Mouse (Mus musculus) olfactory bulb, adult 2 months (tissue): Measurements from ENCODE around the gene Rnf115. TPM values are rescaled to one million over a fixed set of nuclear protein-coding genes. Genes with fewer than 3 reads are reported as not detected.
A peak's percentile ranks its signal among the peaks of the same experiment; 100 is the strongest.
"Not testable (repeated sequence)": the region's sequence is repeated elsewhere in the genome, so short reads cannot be mapped to it uniquely, and the experiment has no call there.

Source experiments
- H3K27ac ChIP-seq: fragments of 200-500 bp; 2 replicates; pipeline ENCODE4 v1.5.1; 2012; ENCODE audit warnings: low read depth, low read length; ENCODE audit not compliant: insufficient read depth
- H3K4me1 ChIP-seq: fragments of 200-500 bp; 2 replicates; pipeline ENCODE4 v1.6.1; 2012; ENCODE audit warnings: low read length; ENCODE audit not compliant: control insufficient read depth, insufficient read depth
- H3K4me3 ChIP-seq: fragments of 200-500 bp; 2 replicates; pipeline ENCODE4 v1.5.1; 2012; ENCODE audit warnings: mild to moderate bottlenecking, low read depth, low read length, moderate library complexity; ENCODE audit not compliant: insufficient read depth
- CTCF ChIP-seq: fragments of 200-500 bp; IDR thresholded peaks from 2 replicates; pipeline ENCODE4 v1.5.1; 2012; ENCODE audit warnings: low read depth, mild to moderate bottlenecking, low read length, moderate library complexity; ENCODE audit not compliant: insufficient read depth
- POLR2A ChIP-seq: fragments of 200-500 bp; IDR thresholded peaks from 2 replicates; pipeline ENCODE4 v1.6.1; 2012; ENCODE audit warnings: mild to moderate bottlenecking, low read depth, low read length, moderate library complexity; ENCODE audit not compliant: insufficient read depth
- WGBS: fragments of 180-500 bp; shearing (Covaris S2); methylation state at CpG from one replicate; pipeline ENCODE4 v1.1.7; 2018; 5-methylcytosine and 5-hydroxymethylcytosine counted together
- polyA plus RNA-seq: library from polyadenylated mRNA; stranded (reverse); fragments of >200 nt; gene quantifications from 2 replicates; pipeline ENCODE4 v1.2.4, GENCODE M21; 2012; ENCODE audit warnings: low replicate concordance; ENCODE audit not compliant: missing spikeins, insufficient read depth, insufficient read length

Rnf115 gene
- polyA plus RNA-seq, result not detected in 2 replicates

- Histone ChIP-seq H3K4me1 (0 out of 2 replicates have a peak, but pooled peaks cover 3% of the 10 kb centered on the region), H3K27ac (peak within 1 kb of the TSS; percentile 70), H3K4me3 (peak within 1 kb of the TSS; percentile 74)
- under 1% methylated on average over 52 of the region's 52 CpGs for WGBS
- TF ChIP-seq CTCF (no peak), POLR2A (peak; percentile 64)
Observed at GRCm38 (mm10) chr3:96727343-96727827, at the start of gene Rnf115, which contains the start of gene Polr3c. TSS of gene Rnf115 (plus strand) at chr3:96727664. TSS of gene Polr3c (minus strand) at chr3:96727628.

GRCm38 (mm10) chr3:96678456-96678855, 49.0 kb upstream of the Rnf115 start:
- TF ChIP-seq CTCF (no peak), POLR2A (no peak)
- no peak overlapping the region for H3K4me3 ChIP-seq
- no peak overlapping the region for H3K27ac ChIP-seq
- 74% methylated on average over 7 of the region's 7 CpGs for WGBS
- H3K4me1 ChIP-seq, result peaks cover 16% of the 10 kb centered on the region

GRCm38 (mm10) chr3:96679159-96679674, 48.2 kb upstream of the Rnf115 start:
- H3K4me3 ChIP-seq, result no peak overlapping the region
- no peak overlapping the region for H3K27ac ChIP-seq
- WGBS, result 25% methylated on average over 5 of the region's 5 CpGs
- peaks cover 16% of the 10 kb centered on the region for H3K4me1 ChIP-seq
- no peak for TF ChIP-seq CTCF
- no peak for TF ChIP-seq POLR2A

GRCm38 (mm10) chr3:96680269-96680956, 47.1 kb upstream of the Rnf115 start:
- H3K4me3 ChIP-seq, result no peak overlapping the region
- TF ChIP-seq POLR2A, result no peak
- TF ChIP-seq CTCF, result no peak
- 28% methylated on average over 12 of the region's 12 CpGs for WGBS
- H3K4me1 ChIP-seq, result peaks cover 24% of the 10 kb centered on the region
- H3K27ac ChIP-seq, result no peak overlapping the region

GRCm38 (mm10) chr3:96683496-96683895, 44.0 kb upstream of the Rnf115 start:
- 100% methylated on average over 3 of the region's 3 CpGs for WGBS
- Histone ChIP-seq H3K27ac (no peak overlapping the region), H3K4me3 (no peak overlapping the region), H3K4me1 (peaks cover 22% of the 10 kb centered on the region)
- TF ChIP-seq CTCF, result no peak
- TF ChIP-seq POLR2A, result no peak

GRCm38 (mm10) chr3:96684151-96684821, 43.2 kb upstream of the Rnf115 start:
- Histone ChIP-seq H3K4me3 (no peak overlapping the region), H3K4me1 (peaks cover 19% of the 10 kb centered on the region), H3K27ac (no peak overlapping the region)
- 76% methylated on average over 17 of the region's 17 CpGs for WGBS
- no peak for TF ChIP-seq CTCF
- no peak for TF ChIP-seq POLR2A

- WGBS, result 53% methylated on average over 28 of the region's 28 CpGs
- Histone ChIP-seq H3K4me3 (no peak overlapping the region), H3K4me1 (peaks cover 18% of the 10 kb centered on the region), H3K27ac (no peak overlapping the region)
- no peak for TF ChIP-seq CTCF
- no peak for TF ChIP-seq POLR2A
Observed at GRCm38 (mm10) chr3:96684822-96685156, 42.7 kb upstream of the Rnf115 start.

GRCm38 (mm10) chr3:96686057-96686456, 41.4 kb upstream of the Rnf115 start:
- H3K27ac ChIP-seq, H3K4me3 ChIP-seq: not testable (repeated sequence)
- WGBS, result 95% methylated on average over 5 of the region's 5 CpGs
- H3K4me1 ChIP-seq, result peaks cover 11% of the 10 kb centered on the region

- Histone ChIP-seq H3K4me1 (peaks cover 11% of the 10 kb centered on the region), H3K4me3 (no peak overlapping the region), H3K27ac (no peak overlapping the region)
- 84% methylated on average over 11 of the region's 11 CpGs for WGBS
- TF ChIP-seq POLR2A (no peak), CTCF (no peak)
Observed at GRCm38 (mm10) chr3:96688854-96689253, 38.6 kb upstream of the Rnf115 start.
